Mouse (Mus musculus): ENCODE measurements around the gene Fam193a.

GRCm38 (mm10) chr5:34434241-34434640, 64.5 kb downstream of the Fam193a start:
- TF ChIP-seq CTCF (IDR thresholded peaks at IDR 0.05; ENCODE audit: low read depth, low read length) (no peak), GATA1 (IDR thresholded peaks at IDR 0.05; ENCODE audit: borderline replicate concordance, low read length) (no peak), POLR2AphosphoS5 (IDR thresholded peaks at IDR 0.05; ENCODE audit: insufficient replicate concordance, low read depth, low read length) (no peak), TAL1 (conservative IDR thresholded peaks at IDR 0.05; ENCODE audit: low read depth, low read length) (no peak)

All from G1E (cell line).